ENCODE assay signal across 24 mouse cellular contexts in genomic region chr6:72275527-72275926, GRCm38 (mm10). TPM values are rescaled to one million over a fixed set of nuclear protein-coding genes. Genes with fewer than 3 reads are reported as not detected.
A peak's percentile ranks its signal among the peaks of the same experiment; 100 is the strongest.
DNase-seq lines count a peak whose midpoint lies in the region; ATAC-seq and TF ChIP-seq lines count a peak whose summit lies in the region.
"Had no signal": no experiment of that assay in that cellular context is flagged by ENCODE, and none has a peak within 500 bp of the region (broad histone marks: within the 10 kb centered on the region; RNA-seq: fewer than 3 reads in every experiment).

No protein-coding gene starts in this region.

- ATAC-seq in heart, postnatal 0 days (ENCODE audit: insufficient read depth, low read depth) = no peak
- ATAC-seq in lung, postnatal 0 days = no peak
- peak; percentile 86 for ATAC-seq in common myeloid progenitor, adult 5-6 weeks (replicated peaks; ENCODE audit: low read depth, poor library complexity, severe bottlenecking)
- ATAC-seq in liver, embryonic 16.5 days (ENCODE audit: low read depth) = no peak
- ATAC-seq: CD4-positive, CD25-positive, alpha-beta regulatory T cell, adult 4 months; forebrain, embryonic 15.5 days had no signal

- 0 out of 2 replicates have a peak overlapping the region, but pooled peaks have one; percentile 27 for H3K27ac ChIP-seq in heart, postnatal 0 days (ENCODE audit: low read depth)
- H3K27ac ChIP-seq in lung, postnatal 0 days (ENCODE audit: low read length) = 0 out of 2 replicates have a peak overlapping the region, but pooled peaks have one; percentile 92
- peak overlapping the region; percentile 27; the same call in 1 of the 2 replicates for H3K27ac ChIP-seq in liver, embryonic 16.5 days (ENCODE audit: low read length)
- H3K27ac ChIP-seq: embryonic facial prominence, embryonic 12.5 days; forebrain, embryonic 15.5 days; hindbrain, embryonic 14.5 days had no signal

- no peak for TF ChIP-seq CTCF in heart, postnatal 0 days (IDR thresholded peaks at IDR 0.05; ENCODE audit: low read depth)
- no peak for TF ChIP-seq CTCF in lung, postnatal 0 days (IDR thresholded peaks at IDR 0.05)

- DNase-seq in heart, postnatal 0 days (ENCODE audit: low spot score) = no peak
- DNase-seq in heart, postnatal 4 days = no peak
- no peak for DNase-seq in lung, postnatal 0 days (ENCODE audit: low spot score)
- DNase-seq in lung, postnatal 10 days = no peak
- no peak for DNase-seq in right cerebral cortex, adult 2 months (ENCODE audit: low spot score in 2 of 2)
- no peak for DNase-seq in retina, embryonic 14.5 days (ENCODE audit: low spot score)
- DNase-seq: adrenal gland, adult 8-10 months; adrenal gland, postnatal 36 days; B cell, adult 2 months; cerebellum, adult 11 months; cerebellum, adult 8-10 months; cerebellum, postnatal 14 days; gastrocnemius, postnatal 10 days; heart, postnatal 36 days had no signal

- 63% methylated on average over 4 of the region's 4 CpGs for WGBS in heart, postnatal 0 days
- WGBS in lung, postnatal 0 days = 53% methylated on average over 4 of the region's 4 CpGs
- 35% methylated on average over 4 of the region's 4 CpGs for WGBS in liver, embryonic 16.5 days (ENCODE audit: insufficient replicate concordance)

- H3K27me3 ChIP-seq in heart, postnatal 0 days (ENCODE audit: control insufficient read depth, insufficient read depth, low read length) = no peaks in the 10 kb centered on the region
- H3K27me3 ChIP-seq in lung, postnatal 0 days (replicated peaks; ENCODE audit: insufficient read depth, low read length) = no peaks in the 10 kb centered on the region
- no peaks in the 10 kb centered on the region for H3K27me3 ChIP-seq in liver, embryonic 16.5 days (ENCODE audit: control insufficient read depth, insufficient read depth, low read depth, low read length)
- H3K27me3 ChIP-seq: embryonic facial prominence, embryonic 12.5 days; forebrain, embryonic 15.5 days had no signal

- peaks cover 23% of the 10 kb centered on the region for H3K4me1 ChIP-seq in heart, postnatal 0 days (ENCODE audit: control insufficient read depth, insufficient read depth)
- H3K4me1 ChIP-seq in lung, postnatal 0 days (ENCODE audit: insufficient read depth, low read depth, low read length) = peaks cover 39% of the 10 kb centered on the region
- H3K4me1 ChIP-seq in liver, embryonic 16.5 days (ENCODE audit: control insufficient read depth, low read depth, low read length) = peaks cover 77% of the 10 kb centered on the region
- H3K4me1 ChIP-seq: embryonic facial prominence, embryonic 12.5 days had no signal

- no peak overlapping the region for H3K4me2 ChIP-seq in heart, postnatal 0 days (ENCODE audit: low read depth, low read length)
- no peak overlapping the region for H3K4me2 ChIP-seq in lung, postnatal 0 days (replicated peaks; ENCODE audit: low read depth, low read length)
- no peak overlapping the region for H3K4me2 ChIP-seq in liver, embryonic 16.5 days (ENCODE audit: low read depth, low read length)
- H3K4me2 ChIP-seq: embryonic facial prominence, embryonic 12.5 days; forebrain, embryonic 15.5 days; heart, embryonic 11.5 days; hindbrain, embryonic 14.5 days had no signal

- H3K4me3 ChIP-seq in heart, postnatal 0 days (ENCODE audit: low read depth, low read length) = no peak overlapping the region
- no peak overlapping the region for H3K4me3 ChIP-seq in lung, postnatal 0 days (ENCODE audit: low read depth, low read length)
- no peak overlapping the region for H3K4me3 ChIP-seq in liver, embryonic 16.5 days (ENCODE audit: low read depth, low read length)
- H3K4me3 ChIP-seq: embryonic facial prominence, embryonic 12.5 days; forebrain, embryonic 15.5 days had no signal

- no peak for TF ChIP-seq EP300 in heart, postnatal 0 days (IDR thresholded peaks at IDR 0.05; ENCODE audit: low read depth)
- no peak for TF ChIP-seq EP300 in lung, postnatal 0 days (IDR thresholded peaks at IDR 0.05)

- no peaks in the 10 kb centered on the region for H3K36me3 ChIP-seq in heart, postnatal 0 days (replicated peaks; ENCODE audit: control insufficient read depth, insufficient read depth, low read length)
- H3K36me3 ChIP-seq in lung, postnatal 0 days (ENCODE audit: insufficient read depth, low read length) = no peaks in the 10 kb centered on the region
- H3K36me3 ChIP-seq in liver, embryonic 16.5 days (ENCODE audit: control insufficient read depth, insufficient read depth) = no peaks in the 10 kb centered on the region
- H3K36me3 ChIP-seq: embryonic facial prominence, embryonic 12.5 days; forebrain, embryonic 15.5 days; G1E had no signal

- H3K9me3 ChIP-seq in heart, postnatal 0 days (replicated peaks; ENCODE audit: control insufficient read depth, low read length) = no peaks in the 10 kb centered on the region
- no peaks in the 10 kb centered on the region for H3K9me3 ChIP-seq in lung, postnatal 0 days (ENCODE audit: low read length)
- no peaks in the 10 kb centered on the region for H3K9me3 ChIP-seq in liver, embryonic 16.5 days (replicated peaks; ENCODE audit: control insufficient read depth, low read length)
- H3K9me3 ChIP-seq: embryonic facial prominence, embryonic 12.5 days; forebrain, embryonic 15.5 days had no signal

- H3K9ac ChIP-seq in heart, postnatal 0 days (replicated peaks; ENCODE audit: low read depth, low read length) = no peak overlapping the region
- no peak overlapping the region for H3K9ac ChIP-seq in lung, postnatal 0 days (replicated peaks; ENCODE audit: low read depth)
- H3K9ac ChIP-seq in liver, embryonic 16.5 days (ENCODE audit: low read depth, low read length) = no peak overlapping the region
- H3K9ac ChIP-seq: embryonic facial prominence, embryonic 12.5 days; forebrain, embryonic 15.5 days; hindbrain, embryonic 14.5 days had no signal

RNA-seq across cellular contexts. Expression of gene Sftpb, which starts 28.9 kb away (rescaled TPM):
- total RNA-seq in heart, postnatal 0 days (2014; rRNA removed; ENCODE audit: low replicate concordance) = 0.84 and 1.7 TPM in 2 replicates
- polyA plus RNA-seq in heart, postnatal 0 days (2015; fragmentation: Nextera tagmentation; extraction: Ambion mirVana) = 0.33 and 0.55 TPM in 2 replicates
- total RNA-seq in heart, postnatal 4 days (2021) = not detected
- 1,292 and 1,589 TPM in 2 replicates for polyA plus RNA-seq in lung, postnatal 0 days (2015; fragmentation: Nextera tagmentation; extraction: Ambion mirVana)
- not detected in 2 replicates for total RNA-seq in common myeloid progenitor, adult 5-6 weeks (2017)
- polyA plus RNA-seq in liver, embryonic 16.5 days (2015; fragmentation: Nextera tagmentation; extraction: Ambion mirVana) = not detected in 2 replicates
- total RNA-seq: adrenal gland, adult 8-10 months; adrenal gland, postnatal 36 days; G1E; gastrocnemius, postnatal 10 days; heart, postnatal 36 days had no signal
- polyA plus RNA-seq: CD4-positive, CD25-positive, alpha-beta regulatory T cell, adult 4 months; cortical plate, adult 2 months; embryonic facial prominence, embryonic 12.5 days; forebrain, embryonic 11.5 days; G1E had no signal

RNA-seq across cellular contexts. Expression of gene Atoh8, which starts 40.1 kb away (rescaled TPM):
- total RNA-seq in heart, postnatal 0 days (2014; rRNA removed; ENCODE audit: low replicate concordance) = 4.5 and 14.7 TPM in 2 replicates
- 7.1 and 8.6 TPM in 2 replicates for polyA plus RNA-seq in heart, postnatal 0 days (2015; fragmentation: Nextera tagmentation; extraction: Ambion mirVana)
- 1 to 10 TPM; 7.2 to 8.6 TPM for total RNA-seq in heart, postnatal 4 days (2021)
- 17.3 and 20.6 TPM in 2 replicates for polyA plus RNA-seq in lung, postnatal 0 days (2015; fragmentation: Nextera tagmentation; extraction: Ambion mirVana)
- 0.39 and 0.82 TPM in 2 replicates for total RNA-seq in common myeloid progenitor, adult 5-6 weeks (2017)
- 0.90 and 0.92 TPM in 2 replicates for polyA plus RNA-seq in liver, embryonic 16.5 days (2015; fragmentation: Nextera tagmentation; extraction: Ambion mirVana)
- total RNA-seq: G1E had no signal
- polyA plus RNA-seq: CD4-positive, CD25-positive, alpha-beta regulatory T cell, adult 4 months had no signal

Comparison
In these comparisons a context has a peak if more than half of its experiments do, and no peak if none do; other contexts are left out.
1. H3K27ac ChIP-seq: peak in every context shown above with its lines; median percentile 92 in lung, postnatal 0 days; 27 in heart, postnatal 0 days; 27 in liver, embryonic 16.5 days.